7 mouse cellular contexts compared by ENCODE assay signal in the genomic region with DNA sequence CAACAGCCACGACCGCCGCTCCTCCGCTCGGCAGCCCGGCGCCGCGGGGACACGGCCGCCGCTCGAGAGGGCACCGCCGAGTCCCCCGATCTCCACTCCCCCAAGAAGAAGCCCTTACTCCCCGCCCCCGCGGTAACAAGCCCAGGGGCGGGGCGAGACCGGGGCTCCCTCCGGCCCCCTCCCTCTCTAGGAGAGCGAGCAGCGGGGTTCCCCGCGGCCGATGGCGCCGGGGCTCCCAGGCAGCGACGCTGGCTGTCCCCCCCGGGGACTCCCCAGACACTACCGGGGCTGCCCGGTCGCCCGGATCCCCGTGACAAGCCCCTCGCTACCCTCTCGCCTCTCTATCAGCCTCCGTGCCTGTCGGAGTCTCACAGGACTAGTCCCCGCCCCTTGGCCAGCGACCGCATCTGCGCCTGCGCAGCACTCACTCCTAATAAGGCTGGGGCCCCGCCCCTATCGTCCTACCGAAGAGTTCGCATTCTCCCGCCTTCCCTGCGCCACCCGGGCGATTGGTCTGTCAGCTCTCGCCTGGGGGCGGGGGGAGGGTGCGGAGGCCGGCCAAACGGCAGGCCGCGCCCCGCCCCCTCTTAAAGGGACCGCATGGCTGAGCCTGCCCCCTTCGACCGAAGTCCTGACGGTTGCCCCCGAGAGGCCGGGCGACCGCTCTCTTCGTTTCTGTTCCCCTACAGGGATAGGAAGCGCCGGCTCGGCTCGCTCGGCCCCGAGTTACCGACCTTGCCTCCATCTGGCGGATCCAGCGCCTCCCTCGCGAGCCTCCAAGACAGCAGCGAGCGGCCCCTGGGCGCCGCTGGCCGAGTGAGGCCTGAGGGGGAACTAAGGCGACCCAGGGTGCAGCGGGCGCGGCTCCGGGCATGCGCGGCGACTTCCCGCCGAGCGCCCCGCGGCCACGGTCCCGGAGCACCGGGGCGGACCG. TPM values are rescaled to one million over a fixed set of nuclear protein-coding genes. Genes with fewer than 3 reads are reported as not detected.
DNase-seq lines count a peak whose midpoint lies in the region; ATAC-seq and TF ChIP-seq lines count a peak whose summit lies in the region.

Gene Ing2, minus strand, starts transcription at position 780 of the 934 bp plus-strand sequence.

- H3K4me3 ChIP-seq in embryonic facial prominence, embryonic 10.5 days, result peak within 1 kb of the TSS; percentile 96
- H3K4me3 ChIP-seq in intestine, postnatal 0 days (ENCODE audit: low read depth, low read length), result peak within 1 kb of the TSS; percentile 99
- H3K4me3 ChIP-seq in midbrain, embryonic 12.5 days, result peak within 1 kb of the TSS; percentile 93
- H3K4me3 ChIP-seq in small intestine, adult 2 months (ENCODE audit: low read depth, low read length), result peak within 1 kb of the TSS; percentile 94

- peaks cover 15% of the 10 kb centered on the region for H3K36me3 ChIP-seq in embryonic facial prominence, embryonic 10.5 days (replicated peaks)
- no peaks in the 10 kb centered on the region; the same call in 1 of the 2 replicates for H3K36me3 ChIP-seq in intestine, postnatal 0 days (ENCODE audit: control insufficient read depth, insufficient read depth)
- no peaks in the 10 kb centered on the region for H3K36me3 ChIP-seq in midbrain, embryonic 12.5 days
- no peaks in the 10 kb centered on the region; the same call in 1 of the 2 replicates for H3K36me3 ChIP-seq in small intestine, adult 2 months (ENCODE audit: control insufficient read depth, insufficient read depth, low read length)

- peaks cover 15% of the 10 kb centered on the region for H3K4me1 ChIP-seq in embryonic facial prominence, embryonic 10.5 days
- no peaks in the 10 kb centered on the region for H3K4me1 ChIP-seq in intestine, postnatal 0 days (replicated peaks; ENCODE audit: control insufficient read depth, insufficient read depth, low read length)
- 0 out of 2 replicates have a peak, but pooled peaks cover 7% of the 10 kb centered on the region for H3K4me1 ChIP-seq in midbrain, embryonic 12.5 days
- H3K4me1 ChIP-seq in small intestine, adult 2 months (ENCODE audit: control insufficient read depth, insufficient read depth, insufficient read length, low read length), result no peaks in the 10 kb centered on the region

- H3K27ac ChIP-seq in embryonic facial prominence, embryonic 10.5 days (replicated peaks), result peak within 1 kb of the TSS; percentile 94
- H3K27ac ChIP-seq in intestine, postnatal 0 days (ENCODE audit: low read depth, low read length), result peak within 1 kb of the TSS; percentile 95
- peak within 1 kb of the TSS; percentile 91 for H3K27ac ChIP-seq in midbrain, embryonic 12.5 days (replicated peaks)
- peak within 1 kb of the TSS; percentile 95 for H3K27ac ChIP-seq in small intestine, adult 2 months (ENCODE audit: insufficient read depth, low read depth, low read length)

- ATAC-seq in intestine, postnatal 0 days, result peak; percentile 92
- ATAC-seq in midbrain, embryonic 12.5 days (ENCODE audit: low FRiP score, low read depth), result peak; percentile 90

- H3K27me3 ChIP-seq in embryonic facial prominence, embryonic 10.5 days (replicated peaks; ENCODE audit: low read depth, poor library complexity, severe bottlenecking), result no peaks in the 10 kb centered on the region
- H3K27me3 ChIP-seq in intestine, postnatal 0 days (replicated peaks; ENCODE audit: control insufficient read depth, insufficient read depth, low read length), result no peaks in the 10 kb centered on the region
- no peaks in the 10 kb centered on the region for H3K27me3 ChIP-seq in midbrain, embryonic 12.5 days
- no peaks in the 10 kb centered on the region for H3K27me3 ChIP-seq in small intestine, adult 2 months (ENCODE audit: control insufficient read depth, insufficient read depth, low read length)

- WGBS in embryonic facial prominence, embryonic 10.5 days, result under 1% methylated on average over 106 of the region's 106 CpGs
- WGBS in intestine, postnatal 0 days, result under 1% methylated on average over 81 of the region's 106 CpGs
- WGBS in midbrain, embryonic 12.5 days, result under 1% methylated on average over 93 of the region's 106 CpGs
- under 1% methylated on average over 105 of the region's 106 CpGs for WGBS in small intestine, adult 2 months

- H3K4me2 ChIP-seq in intestine, postnatal 0 days (replicated peaks; ENCODE audit: low read depth), result peak within 1 kb of the TSS; percentile 83
- H3K4me2 ChIP-seq in midbrain, embryonic 12.5 days (replicated peaks), result peak within 1 kb of the TSS; percentile 75

- intact Hi-C loops in left cerebral cortex, postnatal 4 days (cut with DNase I), result loop anchor here (5.0 kb wide), 1 partner anchor 143 kb away; the partner anchor contains the start of genes Rwdd4a and Trappc11

- TF ChIP-seq POLR2A in small intestine, adult 2 months (IDR thresholded peaks at IDR 0.05; ENCODE audit: low read depth, low read length), result peak; percentile 59

- TF ChIP-seq CTCF in intestine, postnatal 0 days (IDR thresholded peaks at IDR 0.05; ENCODE audit: low read depth), result peak; percentile 38
- TF ChIP-seq CTCF in small intestine, adult 2 months (IDR thresholded peaks at IDR 0.05; ENCODE audit: extremely low read depth, insufficient read length, insufficient replicate concordance, low read depth, low read length), result no peak

- H3K9me3 ChIP-seq in embryonic facial prominence, embryonic 10.5 days, result no peaks in the 10 kb centered on the region
- no peaks in the 10 kb centered on the region for H3K9me3 ChIP-seq in intestine, postnatal 0 days (ENCODE audit: control insufficient read depth)
- no peaks in the 10 kb centered on the region for H3K9me3 ChIP-seq in midbrain, embryonic 12.5 days

- H3K9ac ChIP-seq in intestine, postnatal 0 days (ENCODE audit: low read depth, low read length), result peak within 1 kb of the TSS; percentile 83
- peak within 1 kb of the TSS; percentile 89 for H3K9ac ChIP-seq in midbrain, embryonic 12.5 days (replicated peaks)

- peak; percentile 100 for DNase-seq in adrenal gland, postnatal 10 days
- peak; percentile 100 for DNase-seq in embryonic facial prominence, embryonic 10.5 days (ENCODE audit: low spot score)
- peak; percentile 84 for DNase-seq in gonadal fat pad, adult 2 months (ENCODE audit: low read depth)
- DNase-seq in left cerebral cortex, postnatal 4 days, result peak; percentile 100

RNA-seq across cellular contexts. Expression of gene Ing2, which starts in this region (rescaled TPM):
- total RNA-seq in adrenal gland, postnatal 10 days (2021), result 10 to 100 TPM; 18.4 to 23.0 TPM
- polyA plus RNA-seq in embryonic facial prominence, embryonic 10.5 days (2016; fragmentation: Nextera tagmentation; extraction: Ambion mirVana), result 13.6 and 13.8 TPM in 2 replicates
- polyA plus RNA-seq in gonadal fat pad, adult 2 months (2012; rRNA removed), result 4.8 and 7.1 TPM in 2 replicates
- 12.6 and 13.4 TPM in 2 replicates for polyA plus RNA-seq in intestine, postnatal 0 days (2015; fragmentation: Nextera tagmentation; extraction: Ambion mirVana)
- 10 to 100 TPM; 25.3 to 26.1 TPM for total RNA-seq in left cerebral cortex, postnatal 4 days (2021)
- polyA plus RNA-seq in midbrain, embryonic 12.5 days (2016; fragmentation: Nextera tagmentation; extraction: Ambion mirVana), result 14.4 and 14.6 TPM in 2 replicates
- polyA plus RNA-seq in small intestine, adult 2 months (2012; rRNA removed), result 0.67 and 1.6 TPM in 2 replicates

Comparison
In these comparisons a context has a peak if more than half of its experiments do, and no peak if none do; other contexts are left out.
1. Peak in every context shown above with its lines: DNase-seq, ATAC-seq, H3K4me3 ChIP-seq and H3K27ac ChIP-seq.